Mouse (Mus musculus): ENCODE measurements around the gene Kcnab1.

DNA sequence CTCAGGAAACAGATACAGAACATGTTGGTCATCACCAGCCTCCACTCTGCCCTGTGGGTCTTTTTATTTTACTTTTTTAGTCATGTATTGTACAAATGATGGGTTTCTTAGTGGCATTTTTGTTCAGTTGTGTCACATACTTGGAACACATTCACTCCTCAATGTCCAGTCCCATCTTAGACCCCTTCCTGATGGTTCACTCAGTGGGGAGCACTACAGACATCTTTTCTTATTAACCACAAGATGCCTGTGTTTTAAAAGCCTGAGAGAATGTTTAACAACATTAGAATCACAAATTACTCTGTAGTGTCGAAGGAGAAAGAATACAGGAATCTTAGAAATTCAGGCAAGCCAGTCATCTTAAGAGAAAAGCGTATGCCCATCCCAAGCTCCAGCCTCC, 249.7 kb downstream of the Kcnab1 start:
- TF ChIP-seq POLR2A (IDR thresholded peaks at IDR 0.05; ENCODE audit: low read depth, low read length) (no peak), SIN3A (IDR thresholded peaks at IDR 0.05; ENCODE audit: low read length) (no peak), NELFE (IDR thresholded peaks at IDR 0.05; ENCODE audit: low read depth, low read length) (no peak), CTCF (conservative IDR thresholded peaks at IDR 0.05 in 1 of 2, IDR thresholded peaks at IDR 0.05 in 1 of 2; ENCODE audit: low read depth in 2 of 2, low read length in 2 of 2) (no peak), MAX (IDR thresholded peaks at IDR 0.05; ENCODE audit: low read length) (no peak), MAZ (IDR thresholded peaks at IDR 0.05; ENCODE audit: low read depth, low read length) (no peak), KAT2A (IDR thresholded peaks at IDR 0.05; ENCODE audit: insufficient replicate concordance, low read length) (no peak), EP300 (IDR thresholded peaks at IDR 0.05; ENCODE audit: low read length) (no peak), GABPA (IDR thresholded peaks at IDR 0.05; ENCODE audit: insufficient replicate concordance, low read depth, low read length) (no peak), E2F4 (IDR thresholded peaks at IDR 0.05; ENCODE audit: insufficient replicate concordance, low read depth, low read length) (no peak), TBP (conservative IDR thresholded peaks at IDR 0.05; ENCODE audit: low read depth, low read length) (no peak)
